Mouse (Mus musculus) spleen, adult 2 months (tissue): ENCODE data around the gene Hoxb2.

ENCODE experiments used
- CTCF ChIP-seq: fragments of 200-500 bp; IDR thresholded peaks from 2 replicates; pipeline ENCODE4 v1.5.1; 2011; ENCODE audit warnings: mild to moderate bottlenecking, inconsistent platforms; ENCODE audit not compliant: insufficient read depth, insufficient read length, insufficient replicate concordance; ENCODE audit errors: extremely low read depth
- POLR2A ChIP-seq: fragments of 200-500 bp; IDR thresholded peaks from 2 replicates; pipeline ENCODE4 v1.6.1; 2011; ENCODE audit warnings: low read depth, low read length, inconsistent platforms

- TF ChIP-seq POLR2A (no peak), CTCF (no peak)
Observed at GRCm38 (mm10) chr11:96347717-96348116, 2.6 kb upstream of the Hoxb2 start.
